Mouse (Mus musculus): ENCODE data around the gene Morc2a.

Gene Morc2a

DNA sequence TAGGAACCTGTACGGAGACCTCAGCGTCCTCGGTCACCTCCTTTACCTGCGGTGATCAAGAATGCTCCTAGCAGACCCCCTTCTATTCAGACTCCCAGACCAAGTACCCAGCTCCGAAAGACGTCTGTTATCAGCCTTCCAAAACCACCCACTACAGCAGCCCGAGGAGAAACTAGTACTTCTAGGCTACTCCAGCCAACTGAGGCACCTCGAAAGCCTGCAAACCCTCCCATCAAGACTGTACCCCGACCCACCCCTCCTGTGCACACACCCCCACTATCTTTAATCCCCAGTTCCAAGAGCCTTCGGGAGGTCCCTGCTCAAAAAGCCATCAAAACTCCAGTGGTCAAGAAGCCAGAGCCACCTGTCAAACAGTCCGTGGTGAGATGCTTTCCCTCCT is 34.7 kb downstream of the Morc2a start:
- DNase-seq (ENCODE audit: extremely low read depth, insufficient read length, low spot score) = no peak

DNA sequence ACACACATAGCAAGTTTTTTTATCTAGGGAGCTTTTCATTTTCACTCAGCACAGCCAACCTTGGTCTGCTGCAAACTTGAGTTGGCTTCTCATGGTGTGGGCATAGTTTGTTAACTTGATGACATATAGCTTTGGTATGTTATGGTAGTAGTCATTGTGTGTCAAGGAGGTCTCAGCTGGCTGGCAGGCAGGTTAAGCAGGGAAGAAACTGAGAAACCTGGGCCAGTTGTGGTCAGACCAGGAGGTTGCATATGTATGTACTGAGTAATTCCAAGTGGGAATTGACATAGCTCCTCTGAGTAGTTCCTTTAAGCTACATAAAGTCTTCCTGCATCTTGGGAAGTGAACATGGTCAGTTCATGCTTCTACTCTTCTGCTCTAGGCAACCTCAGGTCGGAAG is 35.2 kb downstream of the Morc2a start:
- peak; percentile 40 for DNase-seq (ENCODE audit: extremely low read depth, insufficient read length, low spot score)

- DNase-seq (ENCODE audit: extremely low read depth, insufficient read length, low spot score) = no peak
These were observed 35.9 kb downstream of the Morc2a start for GRCm38 (mm10) chr11:3684723-3685430.

DNA sequence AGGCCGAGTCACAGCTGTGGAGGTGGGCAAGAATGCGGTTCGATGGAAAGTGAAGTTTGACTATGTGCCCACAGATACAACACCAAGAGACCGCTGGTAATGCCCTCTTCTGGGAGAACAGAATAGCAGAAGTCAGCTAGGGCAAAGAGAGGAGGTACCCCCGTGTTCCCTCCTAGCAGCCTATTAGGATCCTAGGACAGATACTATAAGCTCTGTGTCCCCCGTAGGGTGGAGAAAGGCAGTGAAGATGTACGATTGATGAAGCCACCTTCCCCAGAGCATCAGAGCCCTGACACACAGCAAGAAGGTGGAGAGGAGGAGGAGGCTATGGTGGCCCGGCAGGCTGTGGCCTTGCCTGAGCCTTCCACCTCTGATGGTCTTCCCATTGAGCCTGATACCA is 36.4 kb downstream of the Morc2a start:
- DNase-seq (ENCODE audit: extremely low read depth, insufficient read length, low spot score) = no peak

GRCm38 (mm10) chr11:3686318-3686717 is 37.3 kb downstream of the Morc2a start:
- DNase-seq (ENCODE audit: extremely low read depth, insufficient read length, low spot score) = no peak

DNA sequence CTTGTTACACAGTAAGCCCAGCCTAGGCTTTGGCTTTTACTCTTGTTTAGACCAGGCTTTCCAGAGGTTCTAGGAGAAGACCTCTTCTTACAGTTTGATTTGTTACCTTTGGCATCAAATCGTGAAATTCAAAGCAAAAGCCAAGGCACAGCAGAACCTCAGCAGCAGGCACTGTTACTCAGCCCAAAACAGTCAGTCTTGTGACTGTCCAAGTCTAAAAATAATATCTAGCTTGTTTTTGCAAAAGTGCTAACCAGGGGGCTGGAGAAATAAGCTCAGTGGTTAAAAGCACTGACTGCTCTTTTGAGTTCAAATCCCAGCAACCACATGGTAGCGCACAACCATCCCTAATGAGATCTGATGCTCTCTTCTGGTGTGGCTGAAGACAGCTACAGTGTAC is 37.9 kb downstream of the Morc2a start:
- no peak for DNase-seq (ENCODE audit: extremely low read depth, insufficient read length, low spot score)

GRCm38 (mm10) chr11:3691746-3692145 is 42.8 kb downstream of the Morc2a start:
- no peak for DNase-seq (ENCODE audit: extremely low read depth, insufficient read length, low spot score)

DNA sequence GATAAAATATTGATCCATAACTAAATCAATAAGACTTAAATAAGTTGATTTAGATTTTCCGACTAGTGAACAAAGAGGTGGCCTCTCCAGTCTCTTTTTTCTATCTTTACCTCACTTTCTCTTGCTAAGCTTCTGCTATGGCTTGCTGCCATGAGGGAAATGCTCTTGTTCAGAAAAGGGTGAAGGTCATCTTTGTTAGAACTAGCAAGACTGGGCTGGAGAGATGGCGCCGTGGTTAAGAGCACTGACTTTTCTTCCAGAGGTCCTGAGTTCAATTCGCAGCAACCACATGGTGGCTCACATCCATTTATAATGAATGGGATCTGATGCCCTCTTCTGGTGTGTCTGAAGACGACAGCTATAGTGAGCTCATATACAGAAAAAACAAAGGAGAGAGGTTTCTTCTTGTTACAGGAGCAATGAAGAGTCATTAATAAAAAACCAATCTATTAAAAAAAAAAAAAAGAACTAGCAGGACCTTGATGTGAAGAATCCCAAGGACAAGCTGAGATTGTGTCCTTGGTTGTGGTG is 47.2 kb downstream of the Morc2a start:
- no peak for DNase-seq (ENCODE audit: extremely low read depth, insufficient read length, low spot score)

GRCm38 (mm10) chr11:3697441-3697840 is 48.5 kb downstream of the Morc2a start:
- DNase-seq (ENCODE audit: extremely low read depth, insufficient read length, low spot score) = no peak

- DNase-seq (ENCODE audit: extremely low read depth, insufficient read length, low spot score) = no peak
These were observed 54.4 kb downstream of the Morc2a start for GRCm38 (mm10) chr11:3703089-3703992.

DNA sequence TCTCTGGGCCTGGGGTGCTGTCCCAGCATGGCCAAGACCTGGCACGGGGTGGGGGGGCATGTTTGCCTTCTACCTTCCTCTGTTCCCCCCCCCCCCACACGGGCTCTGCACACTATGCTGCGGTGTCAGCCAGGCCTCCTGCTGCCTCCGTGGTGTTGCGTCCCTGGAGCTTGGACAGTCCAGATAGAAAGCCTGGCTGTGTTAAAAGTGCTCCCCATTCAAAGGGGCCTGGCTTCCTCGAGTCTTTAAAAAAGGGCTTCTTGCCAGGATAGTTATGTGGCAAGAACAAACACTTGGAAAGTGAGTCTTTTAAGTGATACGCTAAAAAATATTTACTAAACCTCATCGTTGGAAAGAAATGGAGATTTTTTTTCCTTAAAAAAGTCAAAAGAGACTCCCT is 55.4 kb downstream of the Morc2a start:
- no peak for DNase-seq (ENCODE audit: extremely low read depth, insufficient read length, low spot score)

DNA sequence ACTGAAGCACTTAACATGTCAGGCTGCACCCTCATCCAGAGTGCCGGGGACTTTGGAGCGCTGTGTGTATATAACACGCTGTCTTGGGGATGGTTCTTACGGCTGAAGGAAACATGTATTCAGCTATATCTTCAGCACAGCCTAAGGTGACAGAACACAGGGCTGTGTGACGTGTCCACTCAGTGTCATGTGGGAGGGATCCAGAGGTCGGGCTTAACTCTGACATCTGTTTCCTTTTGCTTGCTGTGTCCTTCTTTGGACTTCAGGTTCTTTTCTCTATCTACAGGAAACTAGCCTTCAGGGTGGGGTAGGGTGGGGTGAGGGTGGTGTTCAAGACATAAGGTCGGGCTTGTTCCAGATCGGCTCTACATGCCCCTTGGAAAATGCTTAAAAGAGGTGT is 58.1 kb downstream of the Morc2a start:
- no peak for DNase-seq (ENCODE audit: extremely low read depth, insufficient read length, low spot score)

DNA sequence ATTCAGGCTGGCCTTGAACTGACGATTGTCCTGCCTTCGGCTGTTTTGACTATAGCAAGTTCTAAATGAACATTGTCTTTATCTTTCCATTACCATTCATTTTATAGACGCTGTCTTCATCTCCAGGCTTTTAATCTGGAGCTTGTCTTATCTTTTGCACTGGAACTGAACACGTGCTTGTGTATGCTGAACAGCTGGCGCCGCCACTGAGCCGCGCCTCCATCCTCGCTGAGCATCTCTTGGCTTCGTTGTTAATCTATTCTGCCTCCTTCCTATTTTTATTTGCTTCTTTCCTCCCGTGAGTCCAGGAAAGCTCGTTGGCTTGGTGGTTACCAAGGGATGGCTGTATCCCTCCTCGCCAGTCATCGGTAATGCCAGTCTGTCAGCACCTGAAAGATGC is 61.2 kb downstream of the Morc2a start:
- DNase-seq (ENCODE audit: extremely low read depth, insufficient read length, low spot score) = no peak

GRCm38 (mm10) chr11:3714486-3714885 is 65.5 kb downstream of the Morc2a start:
- peak; percentile 48 for DNase-seq (ENCODE audit: extremely low read depth, insufficient read length, low spot score)

DNA sequence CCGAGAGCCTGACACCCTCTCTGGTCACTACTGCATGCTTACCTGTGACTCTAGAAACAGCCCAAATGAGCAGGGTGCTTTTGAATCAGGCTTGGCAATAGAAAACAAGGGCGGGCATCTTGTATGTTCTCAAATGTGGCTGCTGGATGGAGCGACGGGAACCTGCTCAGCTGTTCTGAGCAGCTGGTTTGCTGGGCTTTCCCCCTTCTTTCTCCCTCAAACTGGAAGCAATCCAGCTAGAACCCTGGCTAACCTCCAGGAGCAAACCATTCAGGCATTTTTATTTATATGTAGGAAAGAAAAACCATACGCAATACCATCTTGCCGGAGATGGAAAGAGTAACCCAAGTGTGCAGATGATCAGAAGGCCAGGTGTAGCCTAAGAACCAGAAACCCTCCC is 67.7 kb downstream of the Morc2a start:
- DNase-seq (ENCODE audit: extremely low read depth, insufficient read length, low spot score) = no peak

- no peak for DNase-seq (ENCODE audit: extremely low read depth, insufficient read length, low spot score)
These were observed 73.0 kb downstream of the Morc2a start for GRCm38 (mm10) chr11:3722036-3722435.

- DNase-seq (ENCODE audit: extremely low read depth, insufficient read length, low spot score) = no peak
These were observed 73.9 kb downstream of the Morc2a start for GRCm38 (mm10) chr11:3722861-3723260.

DNA sequence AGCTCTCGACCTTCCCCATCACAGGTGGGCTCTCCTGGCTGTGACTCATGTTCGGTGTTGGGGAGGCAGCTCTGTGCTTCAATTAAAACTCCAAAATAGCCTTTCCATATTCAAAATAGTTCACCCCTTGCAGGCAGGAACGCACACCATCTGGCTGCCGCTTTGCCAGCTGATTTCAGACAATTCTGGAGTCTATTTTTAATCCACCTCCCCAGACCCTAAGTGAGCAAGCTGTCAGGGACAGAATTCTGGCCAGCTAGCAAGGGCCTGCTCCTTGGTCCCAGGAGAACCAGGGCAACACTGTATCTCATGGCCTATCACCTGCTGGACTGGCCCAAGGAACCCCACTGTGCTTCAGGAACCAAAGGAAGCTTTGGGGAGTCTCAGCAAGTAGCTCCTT is 74.9 kb downstream of the Morc2a start:
- no peak for DNase-seq (ENCODE audit: extremely low read depth, insufficient read length, low spot score)

- no peak for DNase-seq (ENCODE audit: extremely low read depth, insufficient read length, low spot score)
These were observed 75.7 kb downstream of the Morc2a start for GRCm38 (mm10) chr11:3724726-3725125.

GRCm38 (mm10) chr11:3725331-3726054 is 76.5 kb downstream of the Morc2a start:
- no peak for DNase-seq (ENCODE audit: extremely low read depth, insufficient read length, low spot score)

DNA sequence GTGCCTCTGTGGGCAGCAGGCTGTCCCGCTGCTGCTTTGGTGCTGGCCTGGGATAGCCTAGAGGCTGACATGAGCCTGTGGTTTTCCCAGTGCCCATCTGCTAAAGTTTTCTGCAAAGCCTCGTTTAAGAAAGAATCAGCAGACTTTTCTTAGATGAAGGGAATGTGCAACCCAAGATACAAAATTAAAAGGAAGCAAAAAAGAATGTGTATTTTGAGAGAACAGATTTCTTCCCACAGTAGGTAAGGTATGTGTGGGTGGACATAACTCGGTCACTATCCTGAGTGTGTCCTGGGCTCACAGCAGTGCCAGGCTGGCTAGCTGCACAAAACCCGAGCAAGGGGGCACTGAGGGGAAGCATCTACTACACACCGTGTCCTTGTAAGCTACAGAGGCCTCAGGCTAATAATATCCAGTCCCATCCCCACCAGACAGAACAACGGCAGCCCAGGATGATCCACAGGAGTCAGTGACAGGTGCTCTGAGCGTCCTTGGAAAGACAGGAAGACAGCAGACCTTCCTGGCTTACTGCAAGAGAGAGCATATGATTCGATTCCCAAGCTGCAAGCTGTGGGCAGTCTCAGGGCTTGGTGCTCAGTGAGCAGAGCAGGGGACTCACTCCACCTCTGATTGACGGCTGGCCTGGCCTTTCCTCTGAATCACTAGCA is 78.6 kb downstream of the Morc2a start:
- no peak for DNase-seq (ENCODE audit: extremely low read depth, insufficient read length, low spot score)

Data from 3134 (cell line).